Mouse (Mus musculus) v-Abl transformed pro-B cells (cell line): ENCODE results near the gene Dio1.

ENCODE experiments used
- in situ Hi-C, 2 experiments: fragments of 400-800 bp; cut with MboI; formaldehyde crosslinking; loops; one replicate each; pipeline ENCODE4 v1.15.1; 2025; ENCODE audit not compliant: unreplicated experiment in 2 of 2

Gene Dio1

GRCm38 (mm10) chr4:107303531-107303930 is 3.4 kb downstream of the Dio1 start:
- in situ Hi-C loops, result no loop called here

- in situ Hi-C loops, result no loop called here
Observed at GRCm38 (mm10) chr4:107302832-107303231, 4.1 kb downstream of the Dio1 start.

GRCm38 (mm10) chr4:107302221-107302620 is 4.7 kb downstream of the Dio1 start:
- in situ Hi-C loops, result no loop called here

- in situ Hi-C loops, result no loop called here
Observed at GRCm38 (mm10) chr4:107300902-107301555, 5.9 kb downstream of the Dio1 start.

- in situ Hi-C loops, result no loop called here
Observed at GRCm38 (mm10) chr4:107300371-107300770, 6.6 kb downstream of the Dio1 start.

GRCm38 (mm10) chr4:107299779-107300340 is 7.1 kb downstream of the Dio1 start:
- in situ Hi-C loops, result no loop called here

- in situ Hi-C loops, result no loop called here
Observed at GRCm38 (mm10) chr4:107298071-107298606, 8.8 kb downstream of the Dio1 start.

- in situ Hi-C loops, result no loop called here
Observed at GRCm38 (mm10) chr4:107292273-107292662, 14.7 kb downstream of the Dio1 start.

- in situ Hi-C loops, result no loop called here
Observed at GRCm38 (mm10) chr4:107291611-107292272, 15.2 kb downstream of the Dio1 start.

- in situ Hi-C loops, result no loop called here
Observed at GRCm38 (mm10) chr4:107287517-107287916, 19.5 kb downstream of the Dio1 start.

- in situ Hi-C loops, result no loop called here
Observed at GRCm38 (mm10) chr4:107286386-107286785, 20.6 kb downstream of the Dio1 start.

- in situ Hi-C loops, result no loop called here
Observed at GRCm38 (mm10) chr4:107285446-107286200, 21.3 kb downstream of the Dio1 start.

GRCm38 (mm10) chr4:107280843-107281475 is 26.0 kb downstream of the Dio1 start:
- in situ Hi-C loops, result no loop called here

- in situ Hi-C loops, result no loop called here
Observed at GRCm38 (mm10) chr4:107278188-107278707, 28.7 kb downstream of the Dio1 start.

- in situ Hi-C loops, result no loop called here
Observed at GRCm38 (mm10) chr4:107274511-107274910, 32.5 kb downstream of the Dio1 start.

- in situ Hi-C loops, result no loop called here
Observed at GRCm38 (mm10) chr4:107273683-107274082, 33.3 kb downstream of the Dio1 start.

- in situ Hi-C loops, result no loop called here
Observed at GRCm38 (mm10) chr4:107260001-107260400, 47.0 kb downstream of the Dio1 start.

- in situ Hi-C loops, result loop anchor here (5.0 kb wide), 3 partner anchors 58 to 98 kb away; partner anchors contain the start of gene Yipf1 (in 2 of the 2)
Observed at GRCm38 (mm10) chr4:107254414-107254813, 52.6 kb downstream of the Dio1 start.

GRCm38 (mm10) chr4:107253125-107254091 is 53.6 kb downstream of the Dio1 start, which contains the start of the genes Lrrc42 and Hspb11:
Gene Lrrc42, minus strand, starts transcription at chr4:107253532.
Gene Hspb11, plus strand, starts transcription at chr4:107253593.
- in situ Hi-C loops, result loop anchor here (5.0 kb wide), 3 partner anchors 59 to 99 kb away; partner anchors contain the start of gene Yipf1 (in 2 of the 2)
